ENCODE assay signal across 18 mouse cellular contexts in genomic region chr17:33773871-33774572, GRCm38 (mm10). TPM values are rescaled to one million over a fixed set of nuclear protein-coding genes. Genes with fewer than 3 reads are reported as not detected.
"Had no signal": no experiment of that assay in that cellular context is flagged by ENCODE, and none has a peak within 500 bp of the region (broad histone marks: within the 10 kb centered on the region; RNA-seq: fewer than 3 reads in every experiment).

No protein-coding gene starts in this region.

- DNase-seq: layer of hippocampus, adult 9-11 months; liver, embryonic 13.5 days; lung, embryonic 14.5 days; lung, postnatal 14 days; spleen, adult 18-20 months; thymus, adult 2 months; thymus, postnatal 25 days had no signal

- ATAC-seq: hindbrain, embryonic 16.5 days; inflammation-experienced regulatory T-cells, adult 6 months; intestine, postnatal 0 days; midbrain, embryonic 15.5 days had no signal

- H3K4me1 ChIP-seq: midbrain, embryonic 15.5 days; neural tube, embryonic 12.5 days had no signal

- H3K4me2 ChIP-seq: hindbrain, embryonic 12.5 days; limb, embryonic 12.5 days; liver, embryonic 13.5 days; lung, embryonic 14.5 days; midbrain, embryonic 11.5 days; midbrain, embryonic 15.5 days; neural tube, embryonic 12.5 days had no signal

- H3K9ac ChIP-seq: hindbrain, embryonic 12.5 days; limb, embryonic 12.5 days; liver, embryonic 13.5 days; lung, embryonic 14.5 days; midbrain, embryonic 15.5 days; neural tube, embryonic 12.5 days had no signal

- H3K4me3 ChIP-seq: hindbrain, embryonic 12.5 days; limb, embryonic 12.5 days; liver, embryonic 13.5 days; megakaryocyte, embryonic 14.5 days; midbrain, embryonic 15.5 days; neural tube, embryonic 12.5 days had no signal

- H3K36me3 ChIP-seq: hindbrain, embryonic 12.5 days; midbrain, embryonic 15.5 days had no signal

- H3K9me3 ChIP-seq: hindbrain, embryonic 12.5 days; limb, embryonic 12.5 days; liver, embryonic 13.5 days; megakaryocyte, embryonic 14.5 days; midbrain, embryonic 15.5 days; neural tube, embryonic 12.5 days had no signal

- H3K27ac ChIP-seq: hindbrain, embryonic 12.5 days; limb, embryonic 12.5 days; liver, embryonic 13.5 days; macrophage; midbrain, embryonic 15.5 days; neural tube, embryonic 12.5 days had no signal

- H3K27me3 ChIP-seq: hindbrain, embryonic 12.5 days; limb, embryonic 12.5 days; liver, embryonic 13.5 days; megakaryocyte, embryonic 14.5 days; midbrain, embryonic 15.5 days; neural tube, embryonic 12.5 days had no signal

RNA-seq across cellular contexts. Expression of gene Angptl4, which starts 7.6 kb away (rescaled TPM):
- total RNA-seq: neutrophil, adult 5-6 weeks had no signal
